Mouse (Mus musculus) E14TG2a.4 (cell line): Measurements from ENCODE around the gene Bmp8a.

Experiments used
- CTCF ChIP-seq: conservative IDR thresholded peaks from 2 replicates; pipeline ENCODE4 v1.5.1; 2014; ENCODE audit warnings: low read length
- NANOG ChIP-seq: IDR thresholded peaks from 2 replicates; pipeline ENCODE4 v1.6.1; 2014; ENCODE audit warnings: borderline replicate concordance, low read length, mixed read lengths
- POU5F1 ChIP-seq: IDR thresholded peaks from 2 replicates; pipeline ENCODE4 v1.6.1; 2014; ENCODE audit warnings: low read length, borderline replicate concordance

DNA sequence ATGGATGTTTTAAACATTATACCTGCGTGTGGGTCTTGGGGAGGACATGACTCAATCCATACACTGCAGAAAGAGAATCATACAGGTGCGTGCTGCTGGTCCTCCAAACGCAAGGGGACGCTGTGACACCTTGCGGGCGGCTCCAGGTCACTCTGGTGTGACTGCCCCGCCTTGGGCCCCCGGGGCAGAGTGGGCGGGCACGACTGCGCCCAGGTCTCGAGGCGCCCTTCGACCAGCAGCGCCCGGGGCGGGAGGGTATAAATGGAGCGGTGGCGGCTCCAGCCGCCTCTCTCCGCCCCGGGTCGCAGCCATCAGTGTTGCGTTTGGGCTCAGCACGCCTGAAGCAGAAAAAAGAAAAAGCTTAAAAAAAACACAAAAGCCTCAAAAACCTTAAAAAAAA is 60.6 kb downstream of the Bmp8a start:
- TF ChIP-seq CTCF (peak; percentile 66), NANOG (no peak), POU5F1 (no peak)
